Mouse (Mus musculus): Measurements from ENCODE around the gene Prok1.

Prok1 gene

GRCm38 (mm10) chr3:107183178-107183577 lies 56.3 kb downstream of the Prok1 start:
- DNase-seq = peak in 1 of 2 experiments; percentile 3
